Mouse (Mus musculus): Measurements from ENCODE around the gene Wasf2.

The Wasf2 gene

GRCm38 (mm10) chr4:133127079-133127478 lies 3.2 kb upstream of the Wasf2 start:
- in situ Hi-C loops (cut with MboI, MseI): loop anchor here (5.0 kb wide), 1 partner anchor 50 kb away; no protein-coding TSS in a partner anchor

GRCm38 (mm10) chr4:133127894-133128293 lies 2.4 kb upstream of the Wasf2 start:
- in situ Hi-C loops (cut with MboI, MseI): loop anchor here (5.0 kb wide), 1 partner anchor 49 kb away; no protein-coding TSS in a partner anchor

DNA sequence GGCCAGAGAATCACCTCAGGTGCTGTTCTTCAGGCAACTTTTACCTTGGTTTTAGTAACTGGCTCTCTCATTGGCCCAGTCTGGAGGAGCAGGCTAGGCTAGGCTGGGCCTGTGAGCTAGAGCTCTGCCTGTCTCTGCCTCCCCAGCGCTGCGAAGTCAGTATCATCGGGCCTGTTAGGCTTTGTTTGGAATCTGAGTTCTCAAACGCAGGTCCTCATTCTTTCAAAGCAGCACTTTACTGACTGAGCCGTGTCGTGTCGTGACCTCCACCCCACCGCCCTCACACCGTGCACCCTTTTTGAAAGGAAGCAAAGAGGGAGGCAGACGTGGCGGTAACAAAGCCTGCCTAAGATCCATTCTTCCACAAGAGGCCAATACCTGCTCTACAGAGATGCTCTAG lies 914 bp upstream of the Wasf2 start:
- in situ Hi-C loops (cut with MboI, MseI): loop anchor here (5.0 kb wide), 1 partner anchor 48 kb away; no protein-coding TSS in a partner anchor

- in situ Hi-C loops (cut with MboI, MseI): no loop called here
These were observed 811 bp downstream of the Wasf2 start for GRCm38 (mm10) chr4:133130890-133131741.

DNA sequence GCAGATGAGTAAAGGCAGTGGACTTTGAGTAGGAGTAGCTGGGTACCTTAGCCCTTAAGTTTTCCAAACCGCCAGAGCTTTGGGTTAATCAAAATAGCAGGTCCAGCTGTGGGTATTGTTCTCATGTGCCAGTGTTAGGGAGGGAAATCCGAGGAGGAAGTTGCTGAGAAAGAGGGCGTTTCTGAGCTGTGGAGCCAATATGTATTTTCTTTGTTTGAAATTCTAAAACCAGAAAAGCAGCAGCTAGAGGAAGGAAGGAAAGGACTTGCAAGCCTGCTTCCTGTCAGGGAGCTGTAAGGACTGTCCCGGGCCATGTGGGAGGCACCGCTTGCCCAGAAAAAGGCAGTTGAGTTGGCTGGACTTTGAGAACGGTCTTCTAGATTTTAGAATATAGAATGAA lies 1.7 kb downstream of the Wasf2 start:
- in situ Hi-C loops (cut with MboI, MseI): no loop called here

DNA sequence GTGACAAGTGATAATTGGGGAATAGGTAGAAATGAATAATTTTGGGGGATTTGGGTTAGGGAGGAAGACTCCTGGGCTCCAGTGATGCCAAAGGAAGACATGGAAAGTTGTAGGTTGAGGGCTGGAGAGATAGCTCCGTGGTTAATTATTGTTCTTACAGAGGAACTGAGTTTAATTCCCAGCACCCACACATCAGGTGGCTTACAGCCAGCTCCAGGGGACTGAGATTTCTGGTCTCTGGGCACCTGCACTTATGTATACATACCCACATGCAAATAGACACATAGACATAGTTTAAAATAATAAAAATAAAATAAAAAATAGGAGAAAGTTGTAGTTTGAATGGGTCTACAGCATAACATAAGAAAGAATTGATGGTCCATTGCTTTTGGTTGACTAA lies 6.6 kb downstream of the Wasf2 start:
- in situ Hi-C loops (cut with MboI, MseI): no loop called here

GRCm38 (mm10) chr4:133138971-133139370 lies 8.7 kb downstream of the Wasf2 start:
- in situ Hi-C loops (cut with MboI, MseI): no loop called here

- in situ Hi-C loops (cut with MboI, MseI): no loop called here
These were observed 24.7 kb downstream of the Wasf2 start for GRCm38 (mm10) chr4:133155006-133155405.

DNA sequence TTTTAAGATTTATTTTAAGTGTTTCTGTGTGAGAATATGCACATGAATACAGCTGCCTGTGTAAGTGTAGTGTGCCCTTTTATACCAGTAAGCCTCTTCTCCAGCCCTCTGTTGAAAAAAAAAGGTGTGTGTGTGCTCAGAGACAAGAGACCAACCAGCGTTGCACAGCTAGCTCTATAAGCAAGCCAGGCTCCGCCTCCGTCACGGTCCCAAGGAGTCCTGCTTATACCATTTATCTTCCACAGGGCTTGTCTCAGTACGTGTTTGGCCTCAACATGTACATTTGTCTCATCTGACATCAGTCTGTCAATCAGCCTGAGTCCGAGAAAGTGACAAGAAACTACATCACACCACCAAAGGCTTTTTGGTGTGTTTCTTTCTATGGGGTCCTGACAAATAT lies 25.4 kb downstream of the Wasf2 start:
- in situ Hi-C loops (cut with MboI, MseI): no loop called here

DNA sequence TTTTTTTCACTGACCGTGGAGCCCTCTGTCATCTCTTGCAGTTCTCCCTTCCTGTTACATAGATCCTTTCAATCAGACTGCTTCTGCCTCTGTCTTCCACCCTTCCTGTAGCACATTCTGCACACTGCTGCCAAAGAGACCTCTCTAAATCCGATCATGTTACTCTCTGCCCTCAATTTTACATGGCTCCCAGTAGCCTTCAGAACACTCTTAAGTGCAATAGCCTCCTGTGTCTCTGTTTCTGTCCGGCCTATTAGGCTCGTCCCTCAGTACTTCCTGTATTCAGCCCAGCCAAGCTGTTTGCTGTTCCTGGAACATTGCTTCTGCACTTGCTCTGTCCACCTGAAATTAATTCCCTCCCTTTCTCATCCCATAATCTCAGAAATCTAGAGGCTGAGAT lies 26.1 kb downstream of the Wasf2 start:
- in situ Hi-C loops (cut with MboI, MseI): no loop called here

GRCm38 (mm10) chr4:133156831-133157230 lies 26.5 kb downstream of the Wasf2 start:
- in situ Hi-C loops (cut with MboI, MseI): no loop called here

DNA sequence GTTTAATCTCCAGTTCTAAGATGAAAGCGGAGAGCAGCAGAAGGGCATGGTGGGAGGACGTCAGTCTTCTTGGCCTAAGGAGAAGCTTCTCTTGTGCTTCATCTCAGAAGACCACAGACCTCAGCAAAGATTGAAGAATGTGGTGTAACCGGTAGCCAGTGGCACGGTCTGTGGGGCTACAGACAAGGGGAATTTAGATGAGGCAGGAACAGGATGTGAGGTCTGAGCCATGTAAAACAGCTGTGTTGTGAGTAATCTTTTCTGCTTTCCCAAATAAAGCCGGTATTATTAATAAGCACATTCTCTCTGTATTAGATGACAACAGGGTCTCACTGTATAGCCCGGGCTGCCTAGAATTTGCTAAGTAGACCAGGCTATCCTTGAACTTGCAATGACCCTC lies 28.8 kb downstream of the Wasf2 start:
- in situ Hi-C loops (cut with MboI, MseI): no loop called here

DNA sequence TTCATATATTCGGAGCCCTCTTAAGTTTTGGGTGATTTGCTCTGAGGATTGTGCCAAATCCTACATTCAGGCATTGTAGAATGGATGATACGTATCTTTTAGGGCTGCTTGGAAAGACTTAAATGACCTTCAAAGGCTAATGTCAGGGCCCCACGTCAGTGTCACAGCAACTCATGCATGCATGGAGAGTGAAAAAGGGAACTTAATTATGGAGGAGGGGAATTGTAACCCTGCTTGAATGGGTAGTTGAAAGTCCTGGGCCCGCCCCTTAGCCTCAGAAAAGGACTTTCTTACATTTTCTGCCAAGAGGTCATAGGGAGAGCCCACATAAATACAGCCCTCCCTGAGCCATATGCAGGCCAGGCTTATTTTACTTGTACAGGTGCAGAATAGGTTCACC lies 29.3 kb downstream of the Wasf2 start:
- in situ Hi-C loops (cut with MboI, MseI): no loop called here

DNA sequence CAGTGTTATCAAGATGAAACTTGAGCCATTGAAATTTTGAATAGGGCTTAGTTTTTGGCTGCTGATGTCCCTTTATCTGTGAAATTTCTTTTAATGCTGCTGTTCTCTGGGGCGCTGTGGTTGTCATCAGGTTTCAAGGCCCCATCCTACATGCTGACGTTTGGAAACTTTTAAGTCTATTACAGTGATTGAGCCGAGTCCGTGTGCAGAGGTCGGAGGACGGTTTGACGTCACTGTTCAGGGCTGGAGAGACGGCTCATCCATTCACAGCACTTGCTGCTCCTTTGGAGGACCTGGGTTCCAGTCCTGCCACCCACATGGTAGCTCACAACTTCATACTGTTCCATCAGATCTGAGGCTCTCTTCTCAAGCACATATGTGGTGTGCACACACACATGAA lies 29.9 kb downstream of the Wasf2 start:
- in situ Hi-C loops (cut with MboI, MseI): no loop called here

DNA sequence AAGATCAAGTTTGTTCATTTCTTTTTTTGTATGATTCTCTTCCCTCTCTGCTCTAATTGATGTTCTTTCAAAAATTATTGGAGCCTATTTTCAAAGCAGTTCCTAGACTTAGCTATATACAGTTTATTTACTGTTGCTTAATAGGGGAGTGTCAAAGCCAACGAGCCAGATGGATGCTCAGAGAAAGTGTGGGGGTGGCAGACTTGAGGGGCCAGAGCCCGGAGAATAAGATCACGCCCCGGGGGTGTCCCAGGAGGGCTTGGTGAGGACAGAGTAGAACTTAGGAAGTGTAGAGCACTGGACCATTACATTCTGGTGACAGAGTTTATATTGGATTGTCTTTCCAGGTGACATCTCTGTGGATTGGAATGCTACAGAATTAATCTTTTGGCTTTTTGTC lies 30.5 kb downstream of the Wasf2 start:
- in situ Hi-C loops (cut with MboI, MseI): no loop called here

DNA sequence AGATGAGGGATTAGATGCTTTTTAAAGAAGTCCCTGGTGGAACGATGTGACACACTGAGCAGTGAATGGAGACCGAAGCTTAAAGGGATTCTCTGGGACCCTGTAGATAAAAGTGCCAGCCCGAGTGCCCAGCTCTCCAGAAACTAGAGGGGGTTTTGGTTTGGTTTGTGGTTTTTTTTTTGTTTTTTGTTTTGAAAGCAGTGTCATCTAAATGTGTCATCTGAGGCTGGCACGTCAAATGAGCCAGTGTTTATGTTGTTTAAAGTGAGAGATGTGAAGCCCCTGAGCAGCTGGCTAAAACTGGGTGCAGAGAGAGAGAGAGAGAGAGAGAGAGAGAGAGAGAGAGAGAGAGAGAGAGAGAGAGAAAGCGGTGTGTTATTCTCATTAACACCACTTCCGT lies 31.9 kb downstream of the Wasf2 start:
- in situ Hi-C loops (cut with MboI, MseI): no loop called here

DNA sequence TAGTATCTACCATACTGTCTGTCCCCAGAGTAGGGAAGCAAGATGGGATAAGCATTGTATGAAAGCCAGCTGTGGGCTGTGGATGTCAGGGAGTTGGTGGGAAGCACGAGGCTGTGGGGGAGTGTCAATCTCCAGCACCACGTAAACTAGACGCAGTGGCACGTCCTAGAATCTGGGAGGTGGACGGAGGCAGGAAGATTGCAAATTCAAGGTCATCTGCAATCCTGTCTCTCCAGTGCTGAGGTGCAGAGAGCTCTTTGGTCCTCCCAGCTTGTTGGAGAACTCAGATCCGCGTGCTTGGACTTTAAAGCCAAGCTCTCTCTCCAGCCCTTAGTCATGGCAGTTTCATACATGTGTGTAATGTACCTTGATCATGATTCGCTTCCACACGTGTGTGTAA lies 36.5 kb downstream of the Wasf2 start:
- in situ Hi-C loops (cut with MboI, MseI): no loop called here

DNA sequence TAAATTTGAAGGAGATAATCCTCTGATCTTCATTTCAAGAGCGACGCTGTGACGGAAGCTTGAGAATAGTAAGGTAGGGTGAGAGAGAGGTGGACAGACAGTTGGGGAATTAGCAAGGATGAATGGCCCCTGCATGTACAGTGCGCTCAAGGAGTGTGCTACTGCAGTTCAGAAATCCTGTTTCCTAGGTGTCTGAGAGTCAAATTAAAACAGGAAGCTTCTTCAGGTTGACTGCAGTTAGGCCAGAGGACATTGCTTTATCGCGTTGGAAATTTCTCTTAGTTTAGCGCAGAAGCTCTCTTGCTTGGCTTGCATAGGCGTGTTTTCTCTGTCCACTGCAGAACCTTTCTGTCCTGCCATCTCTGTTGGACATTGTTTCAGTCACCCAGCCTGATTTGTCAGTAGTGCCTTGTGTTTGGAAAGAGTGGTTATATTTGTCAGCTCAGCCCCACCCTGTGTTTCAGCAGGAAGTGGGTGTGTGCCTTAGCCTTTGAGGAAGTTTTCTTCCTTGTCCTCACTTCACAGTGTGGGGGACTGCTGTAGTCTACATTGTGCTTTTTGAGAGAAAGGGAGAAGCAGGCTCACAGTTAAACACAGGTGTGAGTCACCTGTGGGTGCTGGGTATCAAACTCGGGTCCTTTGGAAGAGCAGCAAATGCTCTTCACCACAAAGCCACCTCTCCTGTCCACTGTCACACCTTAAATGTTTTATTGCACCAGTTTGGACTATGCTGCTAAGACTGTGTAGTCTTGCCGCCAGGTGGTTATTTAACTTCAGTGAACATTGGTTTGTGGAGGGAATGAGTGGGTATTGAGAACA lies 39.1 kb downstream of the Wasf2 start:
- in situ Hi-C loops (cut with MboI, MseI): loop anchor here (10.0 kb wide), 1 partner anchor 725 kb away; no protein-coding TSS in a partner anchor

DNA sequence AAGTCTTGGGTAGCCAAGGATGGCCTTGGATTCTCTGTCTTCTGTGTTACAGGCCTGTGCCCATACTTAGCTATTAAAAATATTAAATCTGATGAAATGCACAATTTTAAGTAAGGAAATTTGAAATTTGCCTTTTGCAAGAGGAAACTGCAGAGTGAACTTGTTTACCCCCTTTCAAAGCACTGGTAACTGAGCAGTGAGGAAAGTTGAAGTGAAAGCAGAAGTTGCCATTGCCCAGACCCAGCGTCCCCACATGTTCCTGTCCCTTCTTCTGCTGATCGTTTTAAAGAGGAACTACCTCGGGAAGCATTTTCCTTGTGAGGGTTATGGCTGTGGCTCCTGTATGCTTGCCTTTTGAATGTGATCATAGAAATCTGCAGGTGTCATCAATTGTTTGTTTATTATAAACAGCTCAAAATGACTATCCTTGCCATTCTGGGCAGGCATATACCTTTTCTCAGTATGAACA lies 39.8 kb downstream of the Wasf2 start:
- in situ Hi-C loops (cut with MboI, MseI): loop anchor here (10.0 kb wide), 1 partner anchor 725 kb away; no protein-coding TSS in a partner anchor

GRCm38 (mm10) chr4:133170616-133171015 lies 40.3 kb downstream of the Wasf2 start:
- in situ Hi-C loops (cut with MboI, MseI): loop anchor here (10.0 kb wide), 1 partner anchor 724 kb away; no protein-coding TSS in a partner anchor

DNA sequence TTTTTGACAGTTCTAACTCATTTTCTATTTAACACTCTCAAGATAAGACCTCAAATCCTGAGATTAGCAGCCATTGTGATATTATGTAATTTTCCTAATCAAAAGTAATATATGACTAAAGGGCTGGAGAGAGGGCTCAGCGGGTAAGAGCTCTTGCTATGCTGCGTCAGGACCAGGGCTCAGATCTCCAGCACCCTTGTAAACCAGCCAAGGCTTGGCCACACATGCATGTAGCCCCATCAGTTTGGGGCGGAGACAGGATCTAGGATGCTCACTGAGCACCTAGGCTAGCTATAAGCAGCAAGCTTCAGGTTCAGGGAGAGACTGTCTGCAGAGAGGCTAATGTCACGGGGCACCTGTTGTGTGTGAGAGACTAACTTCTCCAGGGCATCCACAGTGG lies 42.1 kb downstream of the Wasf2 start:
- in situ Hi-C loops (cut with MboI, MseI): loop anchor here (10.0 kb wide), 1 partner anchor 722 kb away; no protein-coding TSS in a partner anchor

- in situ Hi-C loops (cut with MboI, MseI): loop anchor here (10.0 kb wide), 1 partner anchor 720 kb away; no protein-coding TSS in a partner anchor
These were observed 44.1 kb downstream of the Wasf2 start for GRCm38 (mm10) chr4:133174361-133174760.

Data from T-helper 1 cell (primary cell).